Mouse (Mus musculus) CD4-positive, CD25-positive, alpha-beta regulatory T cell (primary cell): ENCODE measurements around the gene Cav3. TPM values are rescaled to one million over a fixed set of nuclear protein-coding genes. Genes with fewer than 3 reads are reported as not detected.

ENCODE experiments used
- polyA plus RNA-seq: library from polyadenylated mRNA; unstranded; fragments of 100-300 nt; shearing (Covaris generic); gene quantifications from one replicate; pipeline ENCODE4 v1.2.1, GENCODE M21; 2017

Gene Cav3
- polyA plus RNA-seq: not detected

GRCm38 (mm10) chr6:112459341-112459749, at the start of gene Cav3:
Cav3 (plus strand) TSS chr6:112459505.

GRCm38 (mm10) chr6:112489910-112490559, 30.7 kb downstream of the Cav3 start, which contains the start of gene Oxtr:
Oxtr (minus strand) TSS chr6:112489943.

Other genes with a start within 250 kb of the Cav3 start
- gene Lmcd1, start 185.7 kb upstream of the Cav3 start, polyA plus RNA-seq: not detected
- not detected for gene Ssu2, start 71.5 kb upstream of the Cav3 start, polyA plus RNA-seq
- gene Oxtr, start 30.4 kb downstream of the Cav3 start, polyA plus RNA-seq: 0.06 TPM
- gene Rad18, start 237.2 kb downstream of the Cav3 start, polyA plus RNA-seq: 40.0 TPM